Mouse (Mus musculus): ENCODE measurements around the gene G3bp1.

DNA sequence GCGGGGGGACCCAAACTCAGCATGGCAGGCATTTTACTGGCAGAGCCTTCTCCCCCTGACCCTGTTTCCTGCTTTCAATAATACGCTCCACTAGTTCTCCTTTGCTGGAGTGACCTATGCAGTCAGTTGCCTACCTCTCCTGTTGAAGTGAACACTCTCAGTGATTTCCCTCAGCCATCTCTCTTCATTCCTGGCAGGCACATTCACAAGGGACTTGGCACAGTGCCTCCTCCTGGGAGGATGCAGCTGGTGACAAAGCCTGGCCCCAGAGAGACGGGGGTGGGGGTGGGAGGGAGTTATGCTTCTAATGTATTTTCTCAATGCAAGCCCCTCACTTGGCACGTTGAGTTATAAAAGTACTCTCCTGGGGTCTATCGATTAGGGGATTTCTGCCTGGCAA lies 63.9 kb downstream of the G3bp1 start:
- no peak for TF ChIP-seq POLR2A (IDR thresholded peaks at IDR 0.05; ENCODE audit: borderline replicate concordance, extremely low read depth, low read depth, low read length)
- TF ChIP-seq CTCF (IDR thresholded peaks at IDR 0.05; ENCODE audit: insufficient read depth, low read length) = no peak
